In the genomic region with DNA sequence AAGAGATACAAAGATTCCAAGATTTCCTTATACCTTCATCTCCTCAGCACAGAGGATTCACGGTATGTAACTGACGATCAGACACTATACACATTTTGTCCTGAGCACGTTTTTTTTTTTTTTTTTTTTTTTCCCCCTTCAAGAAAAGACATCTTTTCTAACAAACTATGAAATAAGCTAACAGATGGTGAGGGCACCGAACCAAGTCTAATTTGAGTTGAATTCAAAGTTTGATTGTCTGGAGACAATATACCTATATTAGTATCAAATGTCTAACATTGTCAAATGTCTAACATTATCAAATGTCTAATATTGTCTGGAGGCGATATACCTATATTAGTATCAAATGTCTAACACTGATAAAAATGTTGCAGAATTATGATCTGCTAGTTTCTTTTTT, we compare ENCODE assay signal across 12 mouse cellular contexts.
DNase-seq lines count a peak whose midpoint lies in the region; ATAC-seq and TF ChIP-seq lines count a peak whose summit lies in the region.
"Had no signal": no experiment of that assay in that cellular context is flagged by ENCODE, and none has a peak within 500 bp of the region (broad histone marks: within the 10 kb centered on the region; RNA-seq: fewer than 3 reads in every experiment).

No protein-coding gene starts in this region.

- TF ChIP-seq CTCF in brain, embryonic 14.5 days (IDR thresholded peaks at IDR 0.05; ENCODE audit: borderline replicate concordance, extremely low read depth, insufficient read depth, insufficient read length), result no peak

- DNase-seq in cerebellum, adult 9-10 months, result peak; percentile 62
- DNase-seq in cerebellum, adult 11 months, result no peak
- DNase-seq in brain, adult 2 months (ENCODE audit: low read depth, low spot score), result peak; percentile 43
- peak; percentile 24 for DNase-seq in brain, embryonic 14.5 days (ENCODE audit: low read depth)
- DNase-seq: adrenal gland, adult 2 months; adrenal gland, postnatal 10 days; adrenal gland, postnatal 25 days; cerebellum, adult 9-11 months; cerebellum, postnatal 36 days; embryo, embryonic 11 days had no signal

- no peak for ATAC-seq in inflammation-experienced regulatory T-cells, adult 6 months
- ATAC-seq: forebrain, embryonic 15.5 days had no signal

- no peak for TF ChIP-seq POLR2A in brain, embryonic 14.5 days (IDR thresholded peaks at IDR 0.05; ENCODE audit: borderline replicate concordance, extremely low read depth, insufficient read depth, insufficient read length, poor library complexity, severe bottlenecking)
